Mouse (Mus musculus): Measurements from ENCODE around the gene Ssx2ip.

DNA sequence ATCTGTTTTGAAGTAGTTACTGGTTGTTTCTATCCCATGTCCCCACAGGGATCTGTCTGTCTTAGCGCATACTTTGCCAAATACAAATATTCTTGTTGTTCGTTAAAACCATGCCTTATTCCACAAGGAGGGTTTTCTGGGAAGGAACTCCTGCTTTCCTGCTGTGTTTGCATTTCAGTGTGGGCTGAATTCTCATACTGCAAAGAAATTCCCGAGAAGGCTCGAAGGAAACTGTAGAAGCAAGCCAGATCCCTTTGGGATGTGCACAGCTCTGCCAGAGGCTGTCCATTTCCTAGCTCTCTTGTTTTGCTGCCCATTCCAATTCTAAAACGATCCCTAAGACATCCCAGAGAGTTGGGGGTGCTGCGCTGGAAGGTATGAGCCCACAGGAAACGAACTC, 36.0 kb downstream of the Ssx2ip start:
- no peak for TF ChIP-seq ZNF384 (IDR thresholded peaks at IDR 0.05; ENCODE audit: low read depth, low read length)
- no peak for TF ChIP-seq ZC3H11A (IDR thresholded peaks at IDR 0.05; ENCODE audit: borderline replicate concordance, low read depth, low read length)

All from ES-E14 (cell line).